Mouse (Mus musculus) kidney, postnatal 0 days (tissue): Measurements from ENCODE around the gene Otop2. TPM values are rescaled to one million over a fixed set of nuclear protein-coding genes. Genes with fewer than 3 reads are reported as not detected.

ENCODE experiments used
- ATAC-seq: fragments of 200-750 bp; cut with Nextera tagmentation; replicated peaks from 2 replicates; pipeline ENCODE4 v1.8.0; 2017; ENCODE audit warnings: low read depth, moderate number of reproducible peaks, moderate TSS enrichment, moderate library complexity; ENCODE audit not compliant: low FRiP score
- DNase-seq: peaks from one replicate; pipeline ENCODE4 v3.0.0-alpha.2; 2016; ENCODE audit warnings: low spot score
- H3K27ac ChIP-seq: fragments of 300-500 bp; sonication (generic); 2 replicates; pipeline ENCODE4 v1.5.1; 2014; ENCODE audit warnings: mild to moderate bottlenecking
- H3K27me3 ChIP-seq: fragments of 300-500 bp; sonication (generic); 2 replicates; pipeline ENCODE4 v1.6.1; 2014; ENCODE audit warnings: low read length, mixed read lengths; ENCODE audit not compliant: insufficient read depth
- H3K36me3 ChIP-seq: fragments of 300-500 bp; sonication (generic); 2 replicates; pipeline ENCODE4 v1.6.1; 2014; ENCODE audit warnings: low read length, mixed read lengths; ENCODE audit not compliant: insufficient read depth
- H3K4me1 ChIP-seq: fragments of 300-500 bp; sonication (generic); replicated peaks from 2 replicates; pipeline ENCODE4 v1.6.1; 2014; ENCODE audit warnings: antibody characterized with exemption, low read length, mixed read lengths; ENCODE audit not compliant: insufficient read depth
- H3K4me2 ChIP-seq: fragments of 300-500 bp; sonication (generic); 2 replicates; pipeline ENCODE4 v1.6.1; 2014; ENCODE audit warnings: mild to moderate bottlenecking, low read length, moderate library complexity, mixed read lengths
- H3K4me3 ChIP-seq: fragments of 300-500 bp; sonication (generic); replicated peaks from 2 replicates; pipeline ENCODE4 v1.5.1; 2014; ENCODE audit warnings: low read depth, low read length
- H3K9ac ChIP-seq: fragments of 300-500 bp; sonication (generic); 2 replicates; pipeline ENCODE4 v1.6.1; 2014; ENCODE audit warnings: low read depth, low read length
- H3K9me3 ChIP-seq: fragments of 300-500 bp; sonication (generic); replicated peaks from 2 replicates; pipeline ENCODE4 v1.6.1; 2016; ENCODE audit warnings: low read length, inconsistent platforms, mixed read lengths
- CTCF ChIP-seq: IDR thresholded peaks from 2 replicates; pipeline ENCODE4 v1.5.1; 2016; ENCODE audit warnings: antibody characterized with exemption, low read depth, mild to moderate bottlenecking, moderate library complexity
- WGBS: fragments of 180-500 bp; shearing (Covaris S2); extraction: QIAGEN DNeasy Blood & Tissue Kit; methylation state at CpG from one replicate; pipeline ENCODE4 v1.1.7; 2014; 5-methylcytosine and 5-hydroxymethylcytosine counted together
- polyA plus RNA-seq: library from polyadenylated mRNA; unstranded; fragments of >200 nt; fragmentation: Nextera tagmentation; extraction: Ambion mirVana; gene quantifications from 2 replicates; pipeline ENCODE4 v1.2.1, GENCODE M21; 2015

Otop2 gene
- polyA plus RNA-seq, 1 experiment from 2014 or later, result not detected

DNA sequence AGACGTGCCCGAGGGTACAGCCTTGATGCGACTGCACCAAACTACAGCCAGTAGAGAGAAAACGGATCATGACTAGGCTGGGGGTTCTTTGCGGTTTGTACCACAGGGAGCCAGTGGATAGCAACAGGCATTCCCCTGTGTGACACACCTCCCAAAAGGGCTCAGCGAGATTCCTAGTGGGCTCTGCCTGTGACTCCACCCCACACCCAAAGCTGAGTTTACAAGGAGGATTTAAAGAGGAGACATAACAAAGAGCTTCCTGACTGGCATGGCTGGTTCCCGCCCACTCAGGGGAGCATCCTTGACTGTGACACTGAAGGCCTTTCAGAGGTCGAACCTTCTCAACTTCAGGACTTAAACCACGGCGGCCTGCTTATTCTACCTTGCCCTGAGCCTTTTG, 15.5 kb upstream of the Otop2 start:
- no peak for ATAC-seq
- Histone ChIP-seq H3K27me3 (no peaks in the 10 kb centered on the region), H3K4me2 (no peak overlapping the region), H3K36me3 (no peaks in the 10 kb centered on the region), H3K9ac (no peak overlapping the region), H3K27ac (no peak overlapping the region), H3K4me1 (0 out of 2 replicates have a peak, but pooled peaks cover 5% of the 10 kb centered on the region), H3K9me3 (no peaks in the 10 kb centered on the region), H3K4me3 (no peak overlapping the region)
- DNase-seq, result no peak
- 78% methylated on average over 10 of the region's 10 CpGs for WGBS
- TF ChIP-seq CTCF, result no peak

DNA sequence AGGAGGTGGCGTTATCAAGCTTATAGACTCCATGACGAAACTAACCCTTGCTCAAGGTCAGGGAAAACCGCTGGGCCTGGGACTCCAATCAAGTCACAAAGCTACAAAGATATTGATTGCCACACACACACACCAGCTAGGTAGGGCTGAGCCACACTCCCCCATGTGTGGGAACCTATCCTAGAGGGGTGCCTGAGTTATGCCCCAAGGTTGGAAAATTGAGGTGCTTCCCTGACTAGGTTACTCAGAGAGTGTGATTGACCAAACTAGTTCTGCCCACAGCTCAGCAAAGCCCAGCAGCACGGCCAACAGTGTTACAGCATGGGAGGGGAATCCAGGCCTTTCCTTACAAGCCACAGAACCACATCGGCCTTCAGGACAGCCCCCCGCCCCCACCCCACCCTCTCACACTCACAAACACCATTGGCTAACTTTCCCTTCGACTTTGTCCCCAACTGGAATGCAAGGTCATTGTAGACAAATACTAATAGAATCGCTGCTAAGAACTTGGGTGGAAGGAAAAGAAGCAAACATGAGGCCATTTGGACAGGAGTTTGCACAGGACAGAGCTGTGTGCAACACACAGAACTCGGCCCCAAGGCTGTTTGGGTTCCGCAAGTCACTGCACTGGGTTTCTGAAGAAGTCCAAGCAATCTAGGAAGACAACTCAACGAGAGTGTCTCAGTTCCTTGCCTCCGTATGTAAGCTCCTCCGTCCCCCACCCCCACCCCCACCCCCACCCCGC, 14.2 kb upstream of the Otop2 start:
- Histone ChIP-seq H3K9me3 (no peaks in the 10 kb centered on the region), H3K27me3 (no peaks in the 10 kb centered on the region), H3K9ac (no peak overlapping the region), H3K27ac (peak overlapping the region; percentile 72), H3K4me2 (no peak overlapping the region), H3K36me3 (no peaks in the 10 kb centered on the region), H3K4me3 (no peak overlapping the region), H3K4me1 (0 out of 2 replicates have a peak, but pooled peaks cover 12% of the 10 kb centered on the region)
- peak; percentile 56 for DNase-seq
- TF ChIP-seq CTCF, result no peak
- peak; percentile 44; the same call in 1 of the 2 replicates for ATAC-seq
- 57% methylated on average over 14 of the region's 14 CpGs for WGBS

DNA sequence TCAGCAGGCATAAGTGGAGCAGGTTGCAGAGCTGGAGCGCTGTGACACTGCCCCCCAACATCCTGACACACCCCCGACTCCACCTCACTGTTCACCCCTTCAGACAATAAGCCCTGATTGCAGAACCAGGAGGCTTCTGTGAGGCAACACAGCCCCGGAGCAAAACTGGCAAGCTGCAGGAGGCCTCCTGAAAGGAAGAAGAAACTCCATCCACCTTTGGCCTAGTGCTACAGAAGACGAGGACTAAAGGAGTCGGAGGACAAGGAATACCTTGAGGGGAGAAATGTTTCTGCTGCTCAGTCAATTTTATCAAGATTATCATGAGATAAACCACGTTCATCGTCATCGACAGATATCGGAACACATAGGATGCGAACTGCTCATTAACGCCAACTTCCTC, 11.0 kb upstream of the Otop2 start:
- Histone ChIP-seq H3K4me3 (no peak overlapping the region), H3K9me3 (no peaks in the 10 kb centered on the region), H3K27me3 (no peaks in the 10 kb centered on the region), H3K4me2 (no peak overlapping the region), H3K27ac (no peak overlapping the region), H3K4me1 (0 out of 2 replicates have a peak, but pooled peaks cover 10% of the 10 kb centered on the region), H3K36me3 (no peaks in the 10 kb centered on the region), H3K9ac (no peak overlapping the region)
- TF ChIP-seq CTCF, result no peak
- ATAC-seq (no peak), DNase-seq (no peak)
- WGBS, result 86% methylated on average over 11 of the region's 11 CpGs

DNA sequence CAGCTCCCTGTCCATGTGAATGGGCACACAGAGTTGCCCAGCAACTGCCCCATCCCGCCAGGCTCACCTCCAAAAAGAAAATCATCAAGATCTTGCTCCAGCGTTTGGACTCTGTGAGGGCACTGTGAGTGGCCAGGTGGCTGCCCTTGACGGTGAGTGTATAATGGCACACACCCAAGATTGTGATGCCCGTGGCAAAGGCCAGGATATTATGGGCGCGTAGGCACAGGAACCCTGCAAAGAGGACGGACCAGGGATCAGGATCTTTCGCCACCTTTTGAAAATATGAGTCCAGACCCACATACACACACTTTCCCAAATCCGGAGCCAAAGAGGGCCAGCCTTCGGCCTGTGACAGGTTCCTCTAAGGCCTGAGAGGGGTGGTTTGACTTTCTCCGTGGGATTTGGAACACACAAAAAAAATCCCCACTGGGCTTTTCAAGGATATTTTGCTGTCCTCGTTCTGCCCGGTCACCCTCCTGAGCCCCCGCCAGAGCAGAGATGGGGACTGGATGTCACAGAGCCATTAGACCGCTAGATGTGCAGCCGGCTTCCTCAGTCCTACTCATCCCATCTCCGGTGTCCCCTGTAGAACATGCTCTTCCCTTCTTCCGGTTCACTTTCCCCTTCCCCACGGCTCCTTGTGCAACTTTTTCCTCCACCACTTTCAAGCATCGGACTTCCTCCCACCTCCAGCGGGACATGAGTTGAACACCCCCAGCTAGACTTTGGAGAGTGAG, 10.3 kb upstream of the Otop2 start:
- no peak for TF ChIP-seq CTCF
- ATAC-seq, result no peak
- H3K27me3 ChIP-seq, result no peaks in the 10 kb centered on the region
- 51% methylated on average over 21 of the region's 21 CpGs for WGBS
- 0 out of 2 replicates have a peak, but pooled peaks cover 10% of the 10 kb centered on the region for H3K4me1 ChIP-seq
- no peak for DNase-seq
- H3K9ac ChIP-seq, result peak overlapping the region; percentile 42
- peak overlapping the region; percentile 35 for H3K4me3 ChIP-seq
- H3K36me3 ChIP-seq, result no peaks in the 10 kb centered on the region
- peak overlapping the region; percentile 79 for H3K4me2 ChIP-seq
- H3K9me3 ChIP-seq, result no peaks in the 10 kb centered on the region
- no peak overlapping the region for H3K27ac ChIP-seq

DNA sequence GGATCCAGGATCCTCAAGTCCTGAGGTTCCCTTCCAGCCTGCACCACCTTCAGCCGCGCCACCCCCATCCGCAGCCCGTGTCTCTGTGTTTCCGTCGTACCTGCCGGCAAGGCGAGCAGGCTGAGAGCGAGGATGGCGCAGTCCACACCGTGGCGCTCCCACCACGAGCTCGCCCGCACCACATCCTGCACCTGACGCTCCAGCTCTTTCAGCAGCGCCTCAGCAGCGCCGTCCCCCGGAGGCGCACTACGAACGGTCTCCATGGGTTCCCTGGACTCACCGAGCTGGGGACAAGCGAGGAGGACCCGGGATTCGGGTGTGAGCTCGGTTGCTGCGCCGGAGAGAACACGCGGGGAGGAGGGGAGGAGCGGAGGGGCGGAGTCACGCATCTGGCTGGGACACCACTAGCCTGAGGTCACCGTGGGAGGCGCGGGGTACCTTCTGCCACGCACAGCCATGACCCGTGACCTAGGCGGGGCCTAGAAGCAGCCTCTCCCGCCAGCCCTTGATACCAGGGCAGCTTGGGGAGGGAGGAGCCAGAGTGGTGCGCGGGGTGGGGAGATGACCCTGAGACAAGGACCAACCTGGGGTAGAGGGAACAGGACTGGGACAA, 9.6 kb upstream of the Otop2 start, which contains the start of gene Fads6:
TSS of gene Fads6 (minus strand) at position 450 of the 613 bp plus-strand sequence.
- under 1% methylated on average over 41 of the region's 44 CpGs for WGBS
- H3K4me2 ChIP-seq, result peak within 1 kb of the TSS; percentile 79
- H3K36me3 ChIP-seq, result no peaks in the 10 kb centered on the region
- peak; percentile 66 for ATAC-seq
- no peaks in the 10 kb centered on the region for H3K9me3 ChIP-seq
- 0 out of 2 replicates have a peak, but pooled peaks cover 8% of the 10 kb centered on the region for H3K4me1 ChIP-seq
- peak; percentile 60 for DNase-seq
- H3K27ac ChIP-seq, result no peak within 1 kb of the TSS
- peak within 1 kb of the TSS; percentile 42 for H3K9ac ChIP-seq
- no peaks in the 10 kb centered on the region for H3K27me3 ChIP-seq
- H3K4me3 ChIP-seq, result peak within 1 kb of the TSS; percentile 35
- TF ChIP-seq CTCF, result peak; percentile 61

DNA sequence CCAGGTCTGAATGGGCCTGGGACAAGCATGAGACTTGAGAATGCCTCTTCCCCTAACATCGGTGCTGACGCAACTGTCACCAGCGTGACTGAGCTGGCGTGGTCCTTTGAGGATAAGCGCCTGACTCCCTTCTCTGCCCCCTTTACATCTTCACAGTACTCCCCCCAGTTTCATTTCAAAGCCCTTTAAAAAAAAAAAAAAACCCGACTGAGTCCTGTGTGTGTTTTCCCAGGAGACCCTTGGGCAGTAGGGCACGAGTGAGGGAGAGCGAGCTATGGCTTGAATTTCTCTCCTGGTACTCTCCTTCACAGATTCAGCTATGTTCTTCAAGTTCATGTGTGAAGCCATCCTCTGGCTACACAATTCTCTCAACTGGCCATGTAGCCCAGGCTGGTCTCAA, 8.8 kb upstream of the Otop2 start:
- Histone ChIP-seq H3K9ac (no peak overlapping the region), H3K4me2 (no peak overlapping the region), H3K27me3 (no peaks in the 10 kb centered on the region), H3K9me3 (no peaks in the 10 kb centered on the region), H3K4me3 (no peak overlapping the region), H3K27ac (no peak overlapping the region), H3K4me1 (0 out of 2 replicates have a peak, but pooled peaks cover 8% of the 10 kb centered on the region), H3K36me3 (no peaks in the 10 kb centered on the region)
- no peak for TF ChIP-seq CTCF
- ATAC-seq (no peak), DNase-seq (no peak)
- WGBS, result 71% methylated on average over 8 of the region's 8 CpGs
